Mouse (Mus musculus) G1E (cell line): ENCODE measurements around the gene Adm.

ENCODE experiments used
- CTCF ChIP-seq: IDR thresholded peaks from 2 replicates; pipeline ENCODE4 v1.5.1; 2012; ENCODE audit warnings: low read depth, low read length, inconsistent platforms, mixed read lengths
- GATA1 ChIP-seq: IDR thresholded peaks from 2 replicates; pipeline ENCODE4 v1.6.1; 2012; ENCODE audit warnings: borderline replicate concordance, low read length, inconsistent platforms, mixed read lengths
- GATA2 ChIP-seq: IDR thresholded peaks from 2 replicates; pipeline ENCODE4 v1.6.1; 2012; ENCODE audit warnings: low read depth, low read length, inconsistent platforms, borderline replicate concordance
- POLR2AphosphoS5 ChIP-seq: IDR thresholded peaks from 2 replicates; pipeline ENCODE4 v1.6.1; 2012; ENCODE audit warnings: low read depth, low read length, inconsistent platforms; ENCODE audit not compliant: insufficient replicate concordance
- TAL1 ChIP-seq: conservative IDR thresholded peaks from 2 replicates; pipeline ENCODE4 v1.6.1; 2012; ENCODE audit warnings: low read depth, low read length, inconsistent platforms, mixed read lengths

DNA sequence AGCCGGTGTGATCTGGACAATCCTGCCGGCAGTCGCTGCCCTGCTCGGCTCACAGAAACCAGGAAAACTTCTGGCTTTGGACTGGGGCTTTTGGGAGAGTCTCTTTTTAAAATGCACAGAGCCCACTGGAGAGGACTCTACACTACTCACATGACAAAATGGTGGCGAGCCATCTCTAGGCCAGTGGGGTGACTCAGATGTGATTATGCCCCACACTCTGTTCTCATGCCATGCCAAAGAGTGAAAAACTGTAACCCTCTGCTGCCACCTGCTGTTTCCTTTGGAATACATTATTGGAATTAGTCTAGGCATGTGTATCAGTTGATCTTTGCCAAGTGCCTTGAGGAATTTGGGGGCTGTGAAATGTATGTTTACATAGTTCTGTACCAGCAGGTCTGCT, 17.9 kb downstream of the Adm start:
- TF ChIP-seq CTCF (no peak), POLR2AphosphoS5 (no peak), TAL1 (no peak), GATA1 (no peak), GATA2 (no peak)
